Mouse (Mus musculus): ENCODE measurements around the gene Eml3.
"Not testable (repeated sequence)": the region's sequence is repeated elsewhere in the genome, so short reads cannot be mapped to it uniquely, and the experiment has no call there.

The Eml3 gene

GRCm38 (mm10) chr19:8952241-8952640, 22.9 kb downstream of the Eml3 start:
- no peak for DNase-seq (ENCODE audit: low spot score)

- peak; percentile 93 for DNase-seq (ENCODE audit: low spot score)
Observed at GRCm38 (mm10) chr19:8953135-8954039, 24.0 kb downstream of the Eml3 start, which contains the start of gene Tut1. Gene Tut1, plus strand, starts transcription at chr19:8953847.

GRCm38 (mm10) chr19:8954171-8954570, 24.8 kb downstream of the Eml3 start:
- DNase-seq (ENCODE audit: low spot score), result no peak

GRCm38 (mm10) chr19:8962256-8962655, 32.9 kb downstream of the Eml3 start:
- no peak for DNase-seq (ENCODE audit: low spot score)

- DNase-seq (ENCODE audit: low spot score), result no peak
Observed at GRCm38 (mm10) chr19:8965075-8965474, 35.7 kb downstream of the Eml3 start.

- DNase-seq (ENCODE audit: low spot score), result no peak
Observed at GRCm38 (mm10) chr19:8965771-8966170, 36.4 kb downstream of the Eml3 start.

- no peak for DNase-seq (ENCODE audit: low spot score)
Observed at GRCm38 (mm10) chr19:8966198-8966589, 36.8 kb downstream of the Eml3 start.

- peak; percentile 99 for DNase-seq (ENCODE audit: low spot score)
Observed at GRCm38 (mm10) chr19:8966590-8967372, 37.4 kb downstream of the Eml3 start, which contains the start of gene Eef1g. Gene Eef1g, plus strand, starts transcription at chr19:8967041.

- DNase-seq (ENCODE audit: low spot score), result no peak
Observed at GRCm38 (mm10) chr19:8967373-8967743, 38.0 kb downstream of the Eml3 start.

- DNase-seq (ENCODE audit: low spot score), result no peak
Observed at GRCm38 (mm10) chr19:8967893-8968292, 38.5 kb downstream of the Eml3 start.

- not testable (repeated sequence) for DNase-seq (ENCODE audit: low spot score)
Observed at GRCm38 (mm10) chr19:8972491-8972890, 43.1 kb downstream of the Eml3 start.

GRCm38 (mm10) chr19:8974638-8975037, 45.3 kb downstream of the Eml3 start:
- no peak for DNase-seq (ENCODE audit: low spot score)

GRCm38 (mm10) chr19:8975491-8975890, 46.1 kb downstream of the Eml3 start:
- DNase-seq (ENCODE audit: low spot score), result no peak

GRCm38 (mm10) chr19:8976535-8976934, 47.2 kb downstream of the Eml3 start:
- DNase-seq (ENCODE audit: low spot score), result no peak

GRCm38 (mm10) chr19:8980771-8981170, 51.4 kb downstream of the Eml3 start:
- no peak for DNase-seq (ENCODE audit: low spot score)

GRCm38 (mm10) chr19:8981450-8982168, 52.3 kb downstream of the Eml3 start:
- DNase-seq (ENCODE audit: low spot score), result no peak

- no peak for DNase-seq (ENCODE audit: low spot score)
Observed at GRCm38 (mm10) chr19:8982303-8983149, 53.2 kb downstream of the Eml3 start.

- DNase-seq (ENCODE audit: low spot score), result no peak
Observed at GRCm38 (mm10) chr19:8983150-8983650, 53.8 kb downstream of the Eml3 start.

GRCm38 (mm10) chr19:8984255-8984868, 55.0 kb downstream of the Eml3 start:
- no peak for DNase-seq (ENCODE audit: low spot score)

GRCm38 (mm10) chr19:8985891-8986290, 56.5 kb downstream of the Eml3 start:
- no peak for DNase-seq (ENCODE audit: low spot score)

- no peak for DNase-seq (ENCODE audit: low spot score)
Observed at GRCm38 (mm10) chr19:8987816-8988215, 58.5 kb downstream of the Eml3 start.

All from c-Kit-positive CD71-positive TER-119-positive erythroid progenitor cells, embryonic 14.5 days (primary cell).